Mouse (Mus musculus): ENCODE results near the gene Trim65. TPM values are rescaled to one million over a fixed set of nuclear protein-coding genes. Genes with fewer than 3 reads are reported as not detected.

Gene Trim65
- total and polyA plus RNA-seq, 2 experiments from 2014 or later = 2.3 to 7.6 TPM

- H3K4me2 ChIP-seq (ENCODE audit: low read depth, low read length, poor library complexity, severe bottlenecking) = no peak overlapping the region
Measured at GRCm38 (mm10) chr11:116102472-116102871, 28.5 kb downstream of the Trim65 start.

GRCm38 (mm10) chr11:116101931-116102381, 29.0 kb downstream of the Trim65 start:
- DNase-seq (ENCODE audit: low spot score) (peak; percentile 63), ATAC-seq (ENCODE audit: low FRiP score) (peak; percentile 47; the same call in 1 of the 2 replicates)
- Histone ChIP-seq H3K4me1 (ENCODE audit: insufficient read depth, low read length) (no peaks in the 10 kb centered on the region), H3K27ac (ENCODE audit: low read depth, low read length) (peak overlapping the region; percentile 73), H3K4me2 (ENCODE audit: low read depth, low read length, poor library complexity, severe bottlenecking) (no peak overlapping the region), H3K36me3 (ENCODE audit: insufficient read depth, low read length) (no peaks in the 10 kb centered on the region), H3K9me3 (ENCODE audit: low read length) (no peaks in the 10 kb centered on the region), H3K4me3 (ENCODE audit: low read depth, low read length) (no peak overlapping the region), H3K9ac (replicated peaks; ENCODE audit: low read length, poor library complexity, severe bottlenecking) (no peak overlapping the region), H3K27me3 (ENCODE audit: insufficient read depth, low read length) (peaks cover 8% of the 10 kb centered on the region)
- WGBS = 29% methylated on average over 10 of the region's 11 CpGs
- TF ChIP-seq CTCF (IDR thresholded peaks at IDR 0.05) = no peak

More at GRCm38 (mm10) chr11:116102472-116102871, 28.5 kb downstream of the Trim65 start:
- H3K9me3 ChIP-seq (ENCODE audit: low read length) = no peaks in the 10 kb centered on the region
- TF ChIP-seq CTCF (IDR thresholded peaks at IDR 0.05) = no peak
- H3K4me1 ChIP-seq (ENCODE audit: insufficient read depth, low read length) = no peaks in the 10 kb centered on the region
- H3K4me3 ChIP-seq (ENCODE audit: low read depth, low read length) = no peak overlapping the region
- no peak for ATAC-seq (ENCODE audit: low FRiP score)
- H3K36me3 ChIP-seq (ENCODE audit: insufficient read depth, low read length) = no peaks in the 10 kb centered on the region
- 50% methylated on average over 3 of the region's 4 CpGs for WGBS
- DNase-seq (ENCODE audit: low spot score) = no peak
- peaks cover 13% of the 10 kb centered on the region for H3K27me3 ChIP-seq (ENCODE audit: insufficient read depth, low read length)
- no peak overlapping the region for H3K9ac ChIP-seq (replicated peaks; ENCODE audit: low read length, poor library complexity, severe bottlenecking)
- H3K27ac ChIP-seq (ENCODE audit: low read depth, low read length) = peak overlapping the region; percentile 73

- Histone ChIP-seq H3K27me3 (ENCODE audit: insufficient read depth, low read length) (no peaks in the 10 kb centered on the region; the same call in 1 of the 2 replicates), H3K27ac (ENCODE audit: low read depth, low read length) (no peak overlapping the region), H3K9ac (replicated peaks; ENCODE audit: low read length, poor library complexity, severe bottlenecking) (no peak overlapping the region), H3K4me2 (ENCODE audit: low read depth, low read length, poor library complexity, severe bottlenecking) (no peak overlapping the region), H3K9me3 (ENCODE audit: low read length) (no peaks in the 10 kb centered on the region), H3K36me3 (ENCODE audit: insufficient read depth, low read length) (no peaks in the 10 kb centered on the region), H3K4me3 (ENCODE audit: low read depth, low read length) (no peak overlapping the region), H3K4me1 (ENCODE audit: insufficient read depth, low read length) (no peaks in the 10 kb centered on the region)
- no peak for TF ChIP-seq CTCF (IDR thresholded peaks at IDR 0.05)
- no peak for ATAC-seq (ENCODE audit: low FRiP score)
- DNase-seq (ENCODE audit: low spot score) = no peak
- 84% methylated on average over 7 of the region's 7 CpGs for WGBS
Measured at GRCm38 (mm10) chr11:116100839-116101238, 30.1 kb downstream of the Trim65 start.

GRCm38 (mm10) chr11:116100385-116100784, 30.5 kb downstream of the Trim65 start:
- Histone ChIP-seq H3K27ac (ENCODE audit: low read depth, low read length) (no peak overlapping the region), H3K4me1 (ENCODE audit: insufficient read depth, low read length) (no peaks in the 10 kb centered on the region), H3K4me2 (ENCODE audit: low read depth, low read length, poor library complexity, severe bottlenecking) (no peak overlapping the region), H3K9me3 (ENCODE audit: low read length) (no peaks in the 10 kb centered on the region), H3K4me3 (ENCODE audit: low read depth, low read length) (no peak overlapping the region), H3K9ac (replicated peaks; ENCODE audit: low read length, poor library complexity, severe bottlenecking) (no peak overlapping the region), H3K36me3 (ENCODE audit: insufficient read depth, low read length) (no peaks in the 10 kb centered on the region), H3K27me3 (ENCODE audit: insufficient read depth, low read length) (no peaks in the 10 kb centered on the region; the same call in 1 of the 2 replicates)
- no peak for TF ChIP-seq CTCF (IDR thresholded peaks at IDR 0.05)
- WGBS = 82% methylated on average over 6 of the region's 6 CpGs
- ATAC-seq (ENCODE audit: low FRiP score) (no peak), DNase-seq (ENCODE audit: low spot score) (no peak)

GRCm38 (mm10) chr11:116099462-116099861, 31.5 kb downstream of the Trim65 start:
- no peak for DNase-seq (ENCODE audit: low spot score)
- H3K27ac ChIP-seq (ENCODE audit: low read depth, low read length) = no peak overlapping the region

GRCm38 (mm10) chr11:116098711-116099460, 32.0 kb downstream of the Trim65 start:
- Histone ChIP-seq H3K27me3 (ENCODE audit: insufficient read depth, low read length) (no peaks in the 10 kb centered on the region), H3K36me3 (ENCODE audit: insufficient read depth, low read length) (no peaks in the 10 kb centered on the region), H3K4me2 (ENCODE audit: low read depth, low read length, poor library complexity, severe bottlenecking) (no peak overlapping the region), H3K9me3 (ENCODE audit: low read length) (no peaks in the 10 kb centered on the region), H3K4me1 (ENCODE audit: insufficient read depth, low read length) (no peaks in the 10 kb centered on the region), H3K4me3 (ENCODE audit: low read depth, low read length) (no peak overlapping the region), H3K27ac (ENCODE audit: low read depth, low read length) (no peak overlapping the region), H3K9ac (replicated peaks; ENCODE audit: low read length, poor library complexity, severe bottlenecking) (no peak overlapping the region)
- ATAC-seq (ENCODE audit: low FRiP score) (no peak), DNase-seq (ENCODE audit: low spot score) (no peak)
- no peak for TF ChIP-seq CTCF (IDR thresholded peaks at IDR 0.05)
- WGBS = 76% methylated on average over 14 of the region's 14 CpGs

More at GRCm38 (mm10) chr11:116099462-116099861, 31.5 kb downstream of the Trim65 start:
- H3K4me3 ChIP-seq (ENCODE audit: low read depth, low read length) = no peak overlapping the region
- WGBS = 89% methylated on average over 6 of the region's 6 CpGs
- no peak overlapping the region for H3K9ac ChIP-seq (replicated peaks; ENCODE audit: low read length, poor library complexity, severe bottlenecking)
- ATAC-seq (ENCODE audit: low FRiP score) = no peak
- no peak overlapping the region for H3K4me2 ChIP-seq (ENCODE audit: low read depth, low read length, poor library complexity, severe bottlenecking)
- H3K36me3 ChIP-seq (ENCODE audit: insufficient read depth, low read length) = no peaks in the 10 kb centered on the region
- no peaks in the 10 kb centered on the region for H3K4me1 ChIP-seq (ENCODE audit: insufficient read depth, low read length)
- no peak for TF ChIP-seq CTCF (IDR thresholded peaks at IDR 0.05)
- H3K9me3 ChIP-seq (ENCODE audit: low read length) = no peaks in the 10 kb centered on the region
- H3K27me3 ChIP-seq (ENCODE audit: insufficient read depth, low read length) = no peaks in the 10 kb centered on the region; the same call in 1 of the 2 replicates

Data from midbrain, postnatal 0 days (tissue).